Mouse (Mus musculus) brain, embryonic 14.5 days (tissue): ENCODE measurements around the gene Slc9a1. TPM values are rescaled to one million over a fixed set of nuclear protein-coding genes. Genes with fewer than 3 reads are reported as not detected.

Experiments
- DNase-seq: peaks from one replicate; pipeline ENCODE4 v3.0.0-alpha.2; 2011; ENCODE audit warnings: low read depth
- CTCF ChIP-seq: fragments of 200-500 bp; IDR thresholded peaks from 2 replicates; pipeline ENCODE4 v1.5.1; 2012; ENCODE audit warnings: inconsistent platforms, mild to moderate bottlenecking, moderate library complexity, borderline replicate concordance; ENCODE audit not compliant: insufficient read depth, insufficient read length; ENCODE audit errors: extremely low read depth
- POLR2A ChIP-seq: fragments of 200-500 bp; IDR thresholded peaks from 2 replicates; pipeline ENCODE4 v1.6.1; 2012; ENCODE audit warnings: mild to moderate bottlenecking, inconsistent platforms, borderline replicate concordance; ENCODE audit not compliant: poor library complexity, insufficient read depth, insufficient read length, severe bottlenecking; ENCODE audit errors: extremely low read depth
- polyA plus RNA-seq: library from polyadenylated mRNA; depleted of rRNA; stranded (reverse); fragments of >200 nt; gene quantifications from 2 replicates; pipeline ENCODE4 v1.2.3, GENCODE M21; 2012; rRNA removed

Slc9a1 gene
- polyA plus RNA-seq, 1 experiment = 33.1 TPM

- TF ChIP-seq CTCF = no peak
- no peak for TF ChIP-seq POLR2A
- DNase-seq = no peak
Observed at GRCm38 (mm10) chr4:133471135-133471821, 101.8 kb downstream of the Slc9a1 start.

Other genes starting within 250 kb of the Slc9a1 start
- gene Wasf2, start 239.2 kb upstream of the Slc9a1 start, polyA plus RNA-seq = 19.0 and 25.5 TPM in 2 replicates
- 0.74 and 0.85 TPM in 2 replicates for gene Cd164l2, start 157.6 kb upstream of the Slc9a1 start, polyA plus RNA-seq
- gene Gpr3, start 157.2 kb upstream of the Slc9a1 start, polyA plus RNA-seq = 2.7 and 3.1 TPM in 2 replicates
- 2.1 and 2.4 TPM in 2 replicates for gene Map3k6, start 128.9 kb upstream of the Slc9a1 start, polyA plus RNA-seq
- 1.5 and 2.6 TPM in 2 replicates for gene Sytl1, start 106.6 kb upstream of the Slc9a1 start, polyA plus RNA-seq
- gene Tmem222, start 91.9 kb upstream of the Slc9a1 start, polyA plus RNA-seq = 120 and 154 TPM in 2 replicates
- 38.6 and 49.6 TPM in 2 replicates for gene Wdtc1, start 16.2 kb upstream of the Slc9a1 start, polyA plus RNA-seq
- gene Tent5b, start 110.4 kb downstream of the Slc9a1 start, polyA plus RNA-seq = 0.19 and 0.45 TPM in 2 replicates
- gene Trnp1, start 128.8 kb downstream of the Slc9a1 start, polyA plus RNA-seq = 6.6 and 8.2 TPM in 2 replicates
- 0.40 and 0.51 TPM in 2 replicates for gene Kdf1, start 149.3 kb downstream of the Slc9a1 start, polyA plus RNA-seq
- 119 and 167 TPM in 2 replicates for gene Nudc, start 176.3 kb downstream of the Slc9a1 start, polyA plus RNA-seq
- gene Nr0b2, start 183.7 kb downstream of the Slc9a1 start, polyA plus RNA-seq = not detected in 2 replicates
- 5.9 and 7.5 TPM in 2 replicates for gene Gpatch3, start 205.0 kb downstream of the Slc9a1 start, polyA plus RNA-seq
- gene Gpn2, start 214.7 kb downstream of the Slc9a1 start, polyA plus RNA-seq = 37.7 and 56.8 TPM in 2 replicates
- gene Sfn, start 232.5 kb downstream of the Slc9a1 start, polyA plus RNA-seq = 10.0 and 11.9 TPM in 2 replicates